Mouse (Mus musculus) neural tube, embryonic 11.5 days (tissue): ENCODE measurements around the gene Sumo3. TPM values are rescaled to one million over a fixed set of nuclear protein-coding genes. Genes with fewer than 3 reads are reported as not detected.

Source experiments
- ATAC-seq: fragments of 200-750 bp; cut with Nextera tagmentation; 2 replicates; pipeline ENCODE4 v1.8.0; 2017; ENCODE audit warnings: moderate number of reproducible peaks, mild to moderate bottlenecking, moderate TSS enrichment, moderate library complexity; ENCODE audit not compliant: insufficient read depth, low FRiP score, low TSS enrichment
- DNase-seq: peaks from one replicate; pipeline ENCODE4 v3.0.0-alpha.2; 2015; ENCODE audit warnings: low spot score
- H3K27ac ChIP-seq: fragments of 300-500 bp; sonication (generic); 2 replicates; pipeline ENCODE4 v1.5.1; 2014; ENCODE audit warnings: low read depth, mild to moderate bottlenecking, low read length
- H3K27me3 ChIP-seq: fragments of 300-500 bp; sonication (generic); 2 replicates; pipeline ENCODE4 v1.6.1; 2014; ENCODE audit warnings: mild to moderate bottlenecking, low read length, mixed read lengths; ENCODE audit not compliant: control insufficient read depth, insufficient read depth
- H3K36me3 ChIP-seq: fragments of 300-500 bp; sonication (generic); 2 replicates; pipeline ENCODE4 v1.6.1; 2014; ENCODE audit warnings: mild to moderate bottlenecking, low read length, moderate library complexity, mixed read lengths; ENCODE audit not compliant: control insufficient read depth, insufficient read depth
- H3K4me1 ChIP-seq: fragments of 300-500 bp; sonication (generic); 2 replicates; pipeline ENCODE4 v1.6.1; 2014; ENCODE audit warnings: low read length, mixed read lengths; ENCODE audit not compliant: control insufficient read depth, insufficient read depth
- H3K4me2 ChIP-seq: fragments of 300-500 bp; sonication (generic); 2 replicates; pipeline ENCODE4 v1.6.1; 2014; ENCODE audit warnings: low read depth, mild to moderate bottlenecking, moderate library complexity
- H3K4me3 ChIP-seq: fragments of 300-500 bp; sonication (generic); 2 replicates; pipeline ENCODE4 v1.5.1; 2014; ENCODE audit warnings: low read depth, low read length
- H3K9ac ChIP-seq: fragments of 300-500 bp; sonication (generic); 2 replicates; pipeline ENCODE4 v1.6.1; 2014; ENCODE audit warnings: mild to moderate bottlenecking, low read length
- H3K9me3 ChIP-seq: fragments of 300-500 bp; sonication (generic); 2 replicates; pipeline ENCODE4 v1.6.1; 2016; ENCODE audit warnings: low read length; ENCODE audit not compliant: control insufficient read depth
- WGBS: fragments of 180-500 bp; shearing (Covaris S2); extraction: QIAGEN DNeasy Blood & Tissue Kit; methylation state at CpG from one replicate; pipeline ENCODE4 v1.1.7; 2014; 5-methylcytosine and 5-hydroxymethylcytosine counted together
- polyA plus RNA-seq: library from polyadenylated mRNA; unstranded; fragments of >200 nt; fragmentation: Nextera tagmentation; extraction: Ambion mirVana; gene quantifications from 2 replicates; pipeline ENCODE4 v1.2.1, GENCODE M21; 2014

Gene Sumo3
- polyA plus RNA-seq, 1 experiment from 2014 or later = 346 TPM

DNA sequence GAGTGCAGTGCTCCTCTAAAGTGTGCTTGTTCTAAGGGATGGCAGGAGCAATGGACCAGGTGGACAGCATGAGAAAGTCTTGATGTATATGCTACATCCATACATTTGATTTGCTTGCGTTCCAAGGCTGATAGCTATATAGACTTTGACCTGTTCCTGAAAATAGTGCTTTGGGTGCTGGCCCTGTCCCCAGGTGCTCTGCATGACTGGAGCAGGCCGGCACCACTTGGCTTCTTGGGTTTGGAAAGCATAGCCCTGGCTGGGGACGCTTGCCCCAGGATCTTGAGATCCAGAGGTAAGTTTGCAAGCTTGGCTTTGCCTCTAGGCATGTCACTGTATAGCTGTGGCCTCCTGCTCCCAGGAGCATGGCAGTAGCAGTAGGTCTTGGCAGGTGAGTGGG is 19.3 kb upstream of the Sumo3 start:
- ATAC-seq = no peak

DNA sequence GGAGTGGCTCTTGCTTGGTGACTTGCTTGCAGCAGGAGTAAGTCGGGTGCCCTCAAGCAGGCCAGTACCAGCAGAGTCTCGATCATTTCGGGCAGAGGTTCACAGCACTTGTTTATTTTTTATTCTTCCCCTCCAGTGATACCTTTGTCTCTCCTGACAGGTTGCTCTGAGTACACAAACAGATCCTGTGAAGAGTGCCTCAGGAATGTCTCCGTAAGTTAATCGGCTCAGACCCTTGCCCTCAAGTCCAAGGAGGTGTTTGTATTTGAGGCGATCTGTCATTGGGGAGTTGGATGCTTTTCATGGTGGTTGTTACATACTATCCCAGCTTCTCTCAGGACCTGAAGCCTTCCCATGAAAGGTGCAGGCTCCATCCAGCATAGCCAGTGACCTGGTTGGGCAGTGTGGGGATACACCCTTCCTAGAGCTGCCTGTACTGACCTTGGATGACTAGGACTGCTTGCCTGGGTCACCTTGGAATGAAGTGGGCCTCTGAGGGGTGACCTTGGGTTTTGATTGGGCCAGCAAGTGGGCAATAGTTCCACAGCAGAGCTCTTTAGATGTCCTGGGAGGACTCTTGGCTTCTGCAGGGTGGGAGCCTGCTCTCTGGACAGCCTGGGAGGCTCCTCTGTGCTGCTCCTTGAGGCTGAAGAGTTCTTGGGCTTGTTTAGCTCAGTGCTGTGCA is 18.7 kb upstream of the Sumo3 start:
- H3K4me2 ChIP-seq = no peak overlapping the region
- no peak overlapping the region for H3K9ac ChIP-seq
- H3K4me1 ChIP-seq = peaks cover 5% of the 10 kb centered on the region
- no peaks in the 10 kb centered on the region for H3K27me3 ChIP-seq
- H3K9me3 ChIP-seq = no peaks in the 10 kb centered on the region
- H3K27ac ChIP-seq = no peak overlapping the region
- H3K36me3 ChIP-seq = peaks cover 2% of the 10 kb centered on the region; the same call in 1 of the 2 replicates
- WGBS = 94% methylated on average over 6 of the region's 6 CpGs
- ATAC-seq = no peak
- no peak for DNase-seq
- H3K4me3 ChIP-seq = no peak overlapping the region

More for the DNA sequence above, 19.3 kb upstream of the Sumo3 start:
- peaks cover 2% of the 10 kb centered on the region; the same call in 1 of the 2 replicates for H3K36me3 ChIP-seq
- no peak overlapping the region for H3K27ac ChIP-seq
- H3K4me1 ChIP-seq = peaks cover 6% of the 10 kb centered on the region
- WGBS = 89% methylated on average over 3 of the region's 3 CpGs
- H3K27me3 ChIP-seq = no peaks in the 10 kb centered on the region
- DNase-seq = no peak
- H3K9me3 ChIP-seq = no peaks in the 10 kb centered on the region
- H3K4me3 ChIP-seq = no peak overlapping the region
- H3K9ac ChIP-seq = no peak overlapping the region
- H3K4me2 ChIP-seq = no peak overlapping the region

DNA sequence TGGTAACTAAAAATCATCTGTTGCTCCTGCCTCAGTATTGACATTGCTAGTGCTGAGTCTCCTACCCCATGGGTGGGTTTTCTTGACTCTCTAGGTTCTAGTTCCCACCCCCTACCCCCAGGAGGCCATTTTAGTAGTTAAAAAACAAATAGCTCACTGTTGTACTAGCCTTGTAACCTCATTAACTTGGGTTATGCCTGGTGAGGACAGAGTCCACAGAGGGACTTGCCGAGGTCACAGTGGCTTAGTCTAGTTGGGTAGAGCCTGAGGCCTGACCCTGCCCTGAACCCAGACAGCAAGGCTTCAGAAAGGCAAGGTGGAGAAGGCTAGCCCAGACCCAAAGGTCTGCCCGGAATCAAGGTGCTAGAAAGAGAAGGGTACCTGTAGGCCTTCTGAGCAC is 17.9 kb upstream of the Sumo3 start:
- WGBS = 79% methylated on average over 2 of the region's 2 CpGs
- Histone ChIP-seq H3K4me3 (no peak overlapping the region), H3K27ac (no peak overlapping the region), H3K4me1 (no peaks in the 10 kb centered on the region), H3K9me3 (no peaks in the 10 kb centered on the region), H3K27me3 (no peaks in the 10 kb centered on the region), H3K4me2 (no peak overlapping the region), H3K9ac (no peak overlapping the region), H3K36me3 (peaks cover 2% of the 10 kb centered on the region; the same call in 1 of the 2 replicates)
- DNase-seq (no peak), ATAC-seq (no peak)

DNA sequence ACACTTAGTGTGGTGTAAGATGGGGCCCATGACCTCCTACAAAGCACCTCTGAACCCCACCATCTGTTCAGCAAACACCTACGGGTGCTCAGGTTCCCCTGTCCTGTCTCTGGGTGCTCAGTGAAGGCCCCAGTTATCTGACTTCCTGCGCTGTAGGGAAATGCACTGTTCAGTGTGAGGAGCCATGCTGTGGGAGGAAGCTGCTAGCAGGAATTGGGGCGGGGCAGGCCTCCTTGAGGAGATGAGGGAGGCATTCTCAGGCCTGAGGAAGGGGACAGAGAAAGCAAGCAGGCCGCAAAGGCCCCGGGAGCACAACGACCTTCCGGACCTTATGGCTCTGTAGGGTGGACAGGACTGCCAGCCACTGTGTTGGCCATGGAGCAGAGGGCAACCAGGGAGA is 16.8 kb upstream of the Sumo3 start:
- H3K27me3 ChIP-seq = no peaks in the 10 kb centered on the region
- ATAC-seq (no peak), DNase-seq (no peak)
- peaks cover 7% of the 10 kb centered on the region; the same call in 1 of the 2 replicates for H3K36me3 ChIP-seq
- no peak overlapping the region for H3K27ac ChIP-seq
- H3K9ac ChIP-seq = no peak overlapping the region
- no peak overlapping the region for H3K4me3 ChIP-seq
- no peaks in the 10 kb centered on the region for H3K9me3 ChIP-seq
- WGBS = 74% methylated on average over 7 of the region's 7 CpGs
- H3K4me1 ChIP-seq = no peaks in the 10 kb centered on the region
- no peak overlapping the region for H3K4me2 ChIP-seq

DNA sequence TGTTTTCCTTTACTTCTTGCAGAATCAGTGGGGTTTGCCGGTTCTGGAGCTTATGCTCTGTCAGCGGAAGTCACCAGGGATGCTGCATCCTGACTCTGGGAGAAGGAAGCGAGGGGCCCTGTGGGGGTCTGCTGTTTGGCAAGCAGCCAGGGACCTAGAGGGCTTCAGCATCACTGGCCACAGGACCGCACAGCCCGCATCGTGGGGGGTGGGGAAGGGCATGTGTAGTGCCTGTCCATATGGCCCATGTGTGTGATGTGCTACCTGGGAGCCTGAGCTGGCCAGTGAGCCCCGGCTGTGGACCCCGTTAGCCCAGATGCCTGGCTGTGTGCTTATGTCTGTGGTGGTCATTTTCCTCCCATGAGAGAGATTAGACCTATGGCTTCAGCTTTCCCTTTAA is 16.1 kb upstream of the Sumo3 start:
- H3K9ac ChIP-seq = no peak overlapping the region
- no peak for DNase-seq
- no peak overlapping the region for H3K4me3 ChIP-seq
- no peak overlapping the region for H3K4me2 ChIP-seq
- 81% methylated on average over 8 of the region's 8 CpGs for WGBS
- no peaks in the 10 kb centered on the region for H3K4me1 ChIP-seq
- no peaks in the 10 kb centered on the region for H3K9me3 ChIP-seq
- ATAC-seq = no peak
- H3K36me3 ChIP-seq = peaks cover 9% of the 10 kb centered on the region
- H3K27ac ChIP-seq = no peak overlapping the region
- no peaks in the 10 kb centered on the region for H3K27me3 ChIP-seq

DNA sequence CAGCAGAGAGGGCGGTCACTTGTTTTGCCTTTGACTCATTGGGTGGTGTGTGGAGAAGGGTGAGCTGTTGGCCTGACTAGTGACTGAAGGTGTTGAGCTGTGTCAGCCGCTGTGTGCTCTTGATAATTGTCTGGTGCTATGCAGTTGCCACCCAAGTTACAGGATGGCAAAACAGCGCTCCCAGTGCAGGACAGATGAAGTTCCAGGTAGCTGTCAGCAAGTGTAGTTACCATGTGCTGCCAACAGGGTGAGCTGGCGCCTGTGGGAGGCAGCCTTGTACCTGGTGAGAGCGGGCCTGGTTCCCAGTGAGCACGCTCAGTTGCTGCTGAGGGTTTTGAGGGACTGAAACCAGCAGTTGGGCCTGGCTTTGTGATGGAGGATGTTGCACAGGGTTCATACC is 15.1 kb upstream of the Sumo3 start:
- ATAC-seq (0 out of 2 replicates have a peak, but pooled peaks have one; percentile 35), DNase-seq (peak; percentile 56)
- Histone ChIP-seq H3K4me2 (no peak overlapping the region), H3K9me3 (no peaks in the 10 kb centered on the region), H3K36me3 (peaks cover 9% of the 10 kb centered on the region), H3K4me3 (no peak overlapping the region), H3K27ac (no peak overlapping the region), H3K27me3 (no peaks in the 10 kb centered on the region), H3K9ac (no peak overlapping the region), H3K4me1 (no peaks in the 10 kb centered on the region)
- 45% methylated on average over 6 of the region's 6 CpGs for WGBS

DNA sequence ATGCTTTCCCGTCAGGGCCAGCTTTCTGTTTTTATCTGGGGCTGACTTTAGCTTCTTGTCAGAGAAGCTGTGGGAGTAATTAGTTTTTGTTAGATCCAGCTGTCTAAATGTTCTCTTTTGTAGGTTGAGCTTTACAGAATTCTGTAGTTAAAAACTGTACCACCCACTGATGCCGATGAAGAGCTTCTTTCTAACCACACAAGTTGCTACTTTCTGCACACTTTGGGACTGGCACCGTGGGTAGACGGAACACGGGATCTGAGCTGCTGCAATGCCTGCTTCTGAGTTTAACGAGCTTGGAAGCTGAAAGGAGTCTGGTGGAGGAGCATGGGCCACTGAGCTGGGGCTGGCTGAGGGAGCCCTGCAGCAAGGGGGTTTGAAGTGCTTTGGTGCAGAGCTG is 14.4 kb upstream of the Sumo3 start:
- Histone ChIP-seq H3K36me3 (peaks cover 9% of the 10 kb centered on the region), H3K9me3 (no peaks in the 10 kb centered on the region), H3K4me2 (no peak overlapping the region), H3K4me1 (no peaks in the 10 kb centered on the region), H3K9ac (no peak overlapping the region), H3K27ac (no peak overlapping the region), H3K27me3 (no peaks in the 10 kb centered on the region), H3K4me3 (no peak overlapping the region)
- no peak for DNase-seq
- ATAC-seq = no peak
- WGBS = 92% methylated on average over 6 of the region's 6 CpGs

DNA sequence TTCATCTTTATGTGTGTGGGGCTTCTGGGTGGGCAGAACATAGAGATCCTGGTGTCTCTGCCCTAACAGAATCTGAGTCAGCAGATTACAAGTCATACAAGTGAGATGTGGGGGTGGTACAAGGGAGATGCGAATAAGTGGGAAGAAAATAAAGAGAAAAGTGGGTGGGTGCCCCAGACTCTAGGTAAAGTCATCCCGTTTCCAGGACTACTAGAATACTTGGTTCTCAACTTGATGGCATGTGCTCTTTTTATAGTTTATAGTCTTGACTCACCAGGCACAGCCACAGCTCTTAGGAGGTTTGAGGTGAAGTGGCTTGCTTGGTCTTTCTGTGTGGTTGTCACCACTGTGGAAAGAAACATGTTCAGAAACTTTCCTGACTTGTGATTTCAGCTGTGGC is 9.8 kb upstream of the Sumo3 start:
- H3K4me3 ChIP-seq = no peak overlapping the region
- no peak for DNase-seq
- no peaks in the 10 kb centered on the region for H3K4me1 ChIP-seq
- H3K27me3 ChIP-seq = no peaks in the 10 kb centered on the region
- H3K4me2 ChIP-seq = no peak overlapping the region
- WGBS = 92% methylated on average over 2 of the region's 2 CpGs
- H3K9me3 ChIP-seq = no peaks in the 10 kb centered on the region
- no peak overlapping the region for H3K9ac ChIP-seq
- ATAC-seq = no peak
- no peak overlapping the region for H3K27ac ChIP-seq
- peaks cover 7% of the 10 kb centered on the region for H3K36me3 ChIP-seq

DNA sequence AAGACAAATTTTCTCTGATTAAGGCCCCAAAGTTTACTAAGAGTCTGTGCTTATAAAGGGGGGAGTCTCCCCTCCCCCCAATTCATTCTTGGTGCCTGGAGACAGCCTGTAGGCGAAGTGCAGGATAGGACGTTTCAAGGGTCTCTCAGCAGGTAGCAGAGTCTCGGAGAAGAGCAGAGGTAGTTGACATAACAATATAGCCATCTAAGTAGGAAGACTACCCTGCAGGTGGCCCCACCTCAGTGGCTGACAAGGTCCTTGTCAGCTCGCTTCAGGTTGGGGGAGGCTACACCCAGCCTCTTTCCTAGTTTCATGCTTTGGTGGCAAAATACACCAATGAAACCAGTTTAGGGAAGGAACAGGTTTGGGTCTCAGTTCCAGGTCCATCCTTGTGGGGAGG is 2.9 kb upstream of the Sumo3 start:
- DNase-seq (no peak), ATAC-seq (no peak)
- Histone ChIP-seq H3K27me3 (no peaks in the 10 kb centered on the region), H3K36me3 (no peaks in the 10 kb centered on the region; the same call in 1 of the 2 replicates), H3K4me3 (no peak overlapping the region), H3K9me3 (no peaks in the 10 kb centered on the region; the same call in 1 of the 2 replicates), H3K27ac (no peak overlapping the region), H3K9ac (no peak overlapping the region), H3K4me2 (no peak overlapping the region), H3K4me1 (peaks cover 8% of the 10 kb centered on the region; the same call in 1 of the 2 replicates)
- 56% methylated on average over 4 of the region's 4 CpGs for WGBS
